Mouse (Mus musculus): ENCODE results near the gene Lingo3. TPM values are rescaled to one million over a fixed set of nuclear protein-coding genes. Genes with fewer than 3 reads are reported as not detected.
A peak's percentile ranks its signal among the peaks of the same experiment; 100 is the strongest.

Gene Lingo3
- polyA plus RNA-seq, 2 experiments: 0.56 to 0.88 TPM

DNA sequence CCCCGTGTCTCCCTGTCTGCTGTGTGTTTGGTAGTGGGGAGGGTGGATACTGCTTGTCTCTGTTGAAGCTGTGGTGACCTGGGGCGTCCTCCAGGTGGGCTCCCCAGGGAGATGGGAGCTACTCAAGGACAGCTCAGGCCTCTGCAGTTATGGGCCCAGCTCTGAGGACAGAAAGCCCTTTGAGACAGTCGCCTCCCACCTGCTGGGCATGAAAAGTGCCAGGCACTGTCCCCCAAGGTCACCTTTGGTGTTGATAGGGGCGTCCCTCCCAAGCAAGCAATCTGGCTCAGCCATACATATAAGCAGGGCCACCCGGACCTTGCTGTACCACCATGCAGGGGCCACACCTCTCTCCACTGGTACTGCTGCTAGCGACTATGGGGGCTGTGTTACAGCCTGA, 38.9 kb downstream of the Lingo3 start, which contains the start of gene Amh:
Gene Amh, plus strand, starts transcription at position 328 of the 400 bp plus-strand sequence.
- no peak for TF ChIP-seq POLR2A (IDR thresholded peaks at IDR 0.05; ENCODE audit: borderline replicate concordance, extremely low read depth, insufficient read depth, insufficient read length)
- 68% methylated on average over 6 of the region's 6 CpGs for WGBS
- H3K4me1 ChIP-seq (ENCODE audit: control insufficient read depth, insufficient read depth, low read length): peaks cover 30% of the 10 kb centered on the region

GRCm38 (mm10) chr10:80804340-80804739, 39.5 kb downstream of the Lingo3 start:
- H3K4me3 ChIP-seq (replicated peaks; ENCODE audit: low read length): no peak overlapping the region
- H3K27me3 ChIP-seq (ENCODE audit: control insufficient read depth, insufficient read depth, low read length): peaks cover 17% of the 10 kb centered on the region
- no peak for TF ChIP-seq POLR2A (IDR thresholded peaks at IDR 0.05; ENCODE audit: borderline replicate concordance, extremely low read depth, insufficient read depth, insufficient read length)
- peaks cover 28% of the 10 kb centered on the region for H3K4me1 ChIP-seq (ENCODE audit: control insufficient read depth, insufficient read depth, low read length)
- no peak for DNase-seq (ENCODE audit: low spot score)
- no peak overlapping the region for H3K27ac ChIP-seq (replicated peaks; ENCODE audit: low read depth, low read length)
- ATAC-seq (ENCODE audit: low FRiP score, low read depth): no peak
- peaks cover 52% of the 10 kb centered on the region for H3K36me3 ChIP-seq (ENCODE audit: control insufficient read depth, insufficient read depth, low read length)
- no peaks in the 10 kb centered on the region for H3K9me3 ChIP-seq (ENCODE audit: control insufficient read depth, low read length)
- no peak overlapping the region for H3K4me2 ChIP-seq (replicated peaks; ENCODE audit: low read depth, low read length, severe bottlenecking)
- no peak overlapping the region for H3K9ac ChIP-seq (ENCODE audit: low read depth, low read length, severe bottlenecking)
- 94% methylated on average over 2 of the region's 2 CpGs for WGBS

More for the DNA sequence above, 38.9 kb downstream of the Lingo3 start, which contains the start of gene Amh:
- no peak within 1 kb of the TSS for H3K9ac ChIP-seq (ENCODE audit: low read depth, low read length, severe bottlenecking)
- DNase-seq (ENCODE audit: low spot score): no peak
- no peak for ATAC-seq (ENCODE audit: low FRiP score, low read depth)
- peaks cover 21% of the 10 kb centered on the region for H3K27me3 ChIP-seq (ENCODE audit: control insufficient read depth, insufficient read depth, low read length)
- H3K4me3 ChIP-seq (replicated peaks; ENCODE audit: low read length): no peak within 1 kb of the TSS
- H3K27ac ChIP-seq (replicated peaks; ENCODE audit: low read depth, low read length): no peak within 1 kb of the TSS
- H3K9me3 ChIP-seq (ENCODE audit: control insufficient read depth, low read length): no peaks in the 10 kb centered on the region
- no peak within 1 kb of the TSS for H3K4me2 ChIP-seq (replicated peaks; ENCODE audit: low read depth, low read length, severe bottlenecking)
- H3K36me3 ChIP-seq (ENCODE audit: control insufficient read depth, insufficient read depth, low read length): peaks cover 52% of the 10 kb centered on the region

DNA sequence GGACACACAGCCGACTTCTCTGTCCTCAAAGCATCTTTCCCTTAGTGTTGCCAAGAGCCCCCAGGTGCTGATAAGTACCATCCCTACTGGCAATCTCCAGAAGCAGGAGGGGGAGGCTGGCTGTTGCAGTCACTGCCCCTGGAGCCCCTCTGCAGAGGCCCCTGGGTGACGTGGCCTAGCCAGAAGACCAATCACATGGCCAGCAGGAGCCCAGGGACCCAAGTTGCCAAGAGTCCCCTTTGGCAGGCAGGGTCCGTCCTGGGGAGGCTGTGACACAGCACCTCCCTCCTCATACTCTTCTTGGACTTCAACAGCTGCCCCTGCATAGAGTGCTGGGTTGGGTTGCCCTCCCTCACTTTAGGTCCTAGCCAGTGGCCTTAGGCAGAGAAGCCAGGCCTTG, 40.8 kb downstream of the Lingo3 start:
- 85% methylated on average over 3 of the region's 3 CpGs for WGBS
- no peaks in the 10 kb centered on the region for H3K9me3 ChIP-seq (ENCODE audit: control insufficient read depth, low read length)
- H3K27me3 ChIP-seq (ENCODE audit: control insufficient read depth, insufficient read depth, low read length): peaks cover 3% of the 10 kb centered on the region; the same call in 1 of the 2 replicates
- peaks cover 52% of the 10 kb centered on the region for H3K36me3 ChIP-seq (ENCODE audit: control insufficient read depth, insufficient read depth, low read length)
- H3K4me3 ChIP-seq (replicated peaks; ENCODE audit: low read length): no peak overlapping the region
- peaks cover 17% of the 10 kb centered on the region; the same call in 1 of the 2 replicates for H3K4me1 ChIP-seq (ENCODE audit: control insufficient read depth, insufficient read depth, low read length)
- no peak overlapping the region for H3K4me2 ChIP-seq (replicated peaks; ENCODE audit: low read depth, low read length, severe bottlenecking)
- no peak for TF ChIP-seq POLR2A (IDR thresholded peaks at IDR 0.05; ENCODE audit: borderline replicate concordance, extremely low read depth, insufficient read depth, insufficient read length)
- H3K9ac ChIP-seq (ENCODE audit: low read depth, low read length, severe bottlenecking): no peak overlapping the region
- ATAC-seq (ENCODE audit: low FRiP score, low read depth): no peak
- no peak overlapping the region for H3K27ac ChIP-seq (replicated peaks; ENCODE audit: low read depth, low read length)
- DNase-seq (ENCODE audit: low spot score): no peak

GRCm38 (mm10) chr10:80802204-80802912, 41.5 kb downstream of the Lingo3 start:
- 90% methylated on average over 7 of the region's 10 CpGs for WGBS
- DNase-seq (ENCODE audit: low spot score) (no peak), ATAC-seq (ENCODE audit: low FRiP score, low read depth) (no peak)
- no peak overlapping the region for H3K4me3 ChIP-seq (replicated peaks; ENCODE audit: low read length)
- no peak for TF ChIP-seq POLR2A (IDR thresholded peaks at IDR 0.05; ENCODE audit: borderline replicate concordance, extremely low read depth, insufficient read depth, insufficient read length)
- no peak overlapping the region for H3K4me2 ChIP-seq (replicated peaks; ENCODE audit: low read depth, low read length, severe bottlenecking)
- H3K36me3 ChIP-seq (ENCODE audit: control insufficient read depth, insufficient read depth, low read length): peaks cover 52% of the 10 kb centered on the region
- H3K27me3 ChIP-seq (ENCODE audit: control insufficient read depth, insufficient read depth, low read length): no peaks in the 10 kb centered on the region
- H3K27ac ChIP-seq (replicated peaks; ENCODE audit: low read depth, low read length): no peak overlapping the region
- no peaks in the 10 kb centered on the region for H3K9me3 ChIP-seq (ENCODE audit: control insufficient read depth, low read length)
- H3K9ac ChIP-seq (ENCODE audit: low read depth, low read length, severe bottlenecking): no peak overlapping the region
- peaks cover 13% of the 10 kb centered on the region; the same call in 1 of the 2 replicates for H3K4me1 ChIP-seq (ENCODE audit: control insufficient read depth, insufficient read depth, low read length)

GRCm38 (mm10) chr10:80799070-80799566, 44.7 kb downstream of the Lingo3 start:
- WGBS: 2% methylated on average over 18 of the region's 18 CpGs
- H3K4me2 ChIP-seq (replicated peaks; ENCODE audit: low read depth, low read length, severe bottlenecking): peak overlapping the region; percentile 77
- H3K36me3 ChIP-seq (ENCODE audit: control insufficient read depth, insufficient read depth, low read length): peaks cover 69% of the 10 kb centered on the region
- no peaks in the 10 kb centered on the region for H3K27me3 ChIP-seq (ENCODE audit: control insufficient read depth, insufficient read depth, low read length)
- peak overlapping the region; percentile 97 for H3K9ac ChIP-seq (ENCODE audit: low read depth, low read length, severe bottlenecking)
- peak overlapping the region; percentile 94 for H3K4me3 ChIP-seq (replicated peaks; ENCODE audit: low read length)
- peaks cover 8% of the 10 kb centered on the region for H3K4me1 ChIP-seq (ENCODE audit: control insufficient read depth, insufficient read depth, low read length)
- peak overlapping the region; percentile 95 for H3K27ac ChIP-seq (replicated peaks; ENCODE audit: low read depth, low read length)
- ATAC-seq (ENCODE audit: low FRiP score, low read depth) (no peak), DNase-seq (ENCODE audit: low spot score) (no peak)
- no peak for TF ChIP-seq POLR2A (IDR thresholded peaks at IDR 0.05; ENCODE audit: borderline replicate concordance, extremely low read depth, insufficient read depth, insufficient read length)
- no peaks in the 10 kb centered on the region for H3K9me3 ChIP-seq (ENCODE audit: control insufficient read depth, low read length)

Measured in limb, embryonic 14.5 days (tissue).